Mouse (Mus musculus): Measurements from ENCODE around the gene Sytl2. TPM values are rescaled to one million over a fixed set of nuclear protein-coding genes. Genes with fewer than 3 reads are reported as not detected.

The Sytl2 gene
- polyA plus RNA-seq, 1 experiment from 2014 or later, result 7.7 TPM

DNA sequence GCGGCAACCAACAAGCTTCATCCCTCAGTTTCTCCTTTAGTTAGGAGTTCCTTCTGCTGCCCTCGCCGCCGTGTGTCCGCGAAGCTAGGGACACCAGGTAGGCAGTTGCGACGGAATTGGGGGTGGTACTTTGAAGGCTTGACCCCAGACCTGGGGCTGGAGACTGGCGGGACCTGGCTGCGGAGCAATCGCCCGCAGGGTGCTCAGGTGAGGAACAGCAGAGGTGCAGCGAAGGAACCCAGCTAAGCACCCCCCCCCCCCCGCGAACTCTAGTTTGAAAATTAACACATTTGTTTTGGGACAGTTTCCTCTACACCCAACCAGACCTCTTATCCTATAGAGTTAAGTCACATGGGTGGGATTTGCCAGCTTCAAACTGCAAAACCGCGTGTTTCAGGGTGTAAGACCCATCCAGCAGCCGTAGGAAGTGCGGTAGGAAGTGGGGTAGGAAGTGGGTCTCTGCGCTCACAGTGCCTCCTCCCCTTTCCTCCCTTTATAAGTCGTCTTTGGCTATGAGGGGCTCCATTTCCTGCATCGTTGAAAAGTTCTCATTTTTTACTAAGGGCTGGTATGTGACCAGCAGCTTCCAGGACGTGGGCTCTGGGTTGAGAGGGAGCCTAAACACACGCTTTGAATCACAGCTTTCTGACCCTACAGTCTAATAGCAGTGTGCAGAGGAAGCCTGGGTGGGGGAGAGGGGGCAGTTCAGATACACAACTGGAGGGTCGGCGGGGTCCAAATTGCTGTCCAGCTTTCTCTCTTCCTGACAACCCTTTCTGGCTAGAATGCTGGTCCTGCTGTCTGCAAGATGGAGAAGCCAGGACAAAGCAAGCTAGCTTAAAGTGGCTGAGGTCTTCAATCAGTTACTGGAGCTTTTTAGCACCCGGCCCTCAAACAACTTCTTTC lies 848 bp downstream of the Sytl2 start:
- 4% methylated on average over 26 of the region's 27 CpGs for WGBS
- no peak overlapping the region for H3K27ac ChIP-seq (ENCODE audit: low read length)
- 0 out of 2 replicates have a peak, but pooled peaks have one; percentile 35 for ATAC-seq (replicated peaks; ENCODE audit: extremely low read depth, insufficient read depth, low FRiP score)
- H3K27me3 ChIP-seq (ENCODE audit: control insufficient read depth, insufficient read depth, low read length), result no peaks in the 10 kb centered on the region; the same call in 1 of the 2 replicates
- H3K4me1 ChIP-seq (ENCODE audit: control insufficient read depth, insufficient read depth, low read length), result 0 out of 2 replicates have a peak, but pooled peaks cover 3% of the 10 kb centered on the region
- H3K36me3 ChIP-seq (ENCODE audit: control insufficient read depth, insufficient read depth), result no peaks in the 10 kb centered on the region
- no peaks in the 10 kb centered on the region for H3K9me3 ChIP-seq (replicated peaks; ENCODE audit: control insufficient read depth, low read length)
- H3K4me2 ChIP-seq (ENCODE audit: low read depth, low read length), result peak overlapping the region; percentile 100
- peak overlapping the region; percentile 69 for H3K4me3 ChIP-seq (ENCODE audit: low read length)
- peak overlapping the region; percentile 77 for H3K9ac ChIP-seq (ENCODE audit: low read length)

DNA sequence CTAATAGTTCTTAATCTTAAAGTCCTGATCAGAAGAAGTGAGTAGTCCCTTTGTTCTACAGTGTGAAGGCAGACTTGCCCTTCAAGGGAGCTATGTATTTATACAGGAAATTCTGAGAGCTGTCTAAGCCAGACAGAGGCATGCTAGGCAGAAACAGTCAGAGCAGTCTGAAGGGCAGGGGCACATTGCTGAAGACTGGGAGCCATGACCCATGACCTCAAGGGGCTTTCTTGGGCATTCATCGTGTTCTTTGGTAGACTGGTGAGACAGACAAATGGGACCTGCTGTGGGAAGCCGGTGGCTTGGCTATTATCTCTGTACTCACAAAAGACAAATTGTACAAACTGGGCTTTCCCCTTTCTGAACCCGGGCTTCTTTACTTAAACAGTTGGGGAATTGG lies 4.0 kb downstream of the Sytl2 start:
- 0 out of 2 replicates have a peak, but pooled peaks cover 3% of the 10 kb centered on the region for H3K4me1 ChIP-seq (ENCODE audit: control insufficient read depth, insufficient read depth, low read length)
- no peak for ATAC-seq (replicated peaks; ENCODE audit: extremely low read depth, insufficient read depth, low FRiP score)
- H3K4me3 ChIP-seq (ENCODE audit: low read length), result no peak overlapping the region
- no peaks in the 10 kb centered on the region for H3K9me3 ChIP-seq (replicated peaks; ENCODE audit: control insufficient read depth, low read length)
- H3K4me2 ChIP-seq (ENCODE audit: low read depth, low read length), result no peak overlapping the region
- H3K27ac ChIP-seq (ENCODE audit: low read length), result no peak overlapping the region
- H3K9ac ChIP-seq (ENCODE audit: low read length), result no peak overlapping the region
- H3K36me3 ChIP-seq (ENCODE audit: control insufficient read depth, insufficient read depth), result no peaks in the 10 kb centered on the region
- 50% methylated on average over 3 of the region's 3 CpGs for WGBS
- H3K27me3 ChIP-seq (ENCODE audit: control insufficient read depth, insufficient read depth, low read length), result no peaks in the 10 kb centered on the region; the same call in 1 of the 2 replicates

DNA sequence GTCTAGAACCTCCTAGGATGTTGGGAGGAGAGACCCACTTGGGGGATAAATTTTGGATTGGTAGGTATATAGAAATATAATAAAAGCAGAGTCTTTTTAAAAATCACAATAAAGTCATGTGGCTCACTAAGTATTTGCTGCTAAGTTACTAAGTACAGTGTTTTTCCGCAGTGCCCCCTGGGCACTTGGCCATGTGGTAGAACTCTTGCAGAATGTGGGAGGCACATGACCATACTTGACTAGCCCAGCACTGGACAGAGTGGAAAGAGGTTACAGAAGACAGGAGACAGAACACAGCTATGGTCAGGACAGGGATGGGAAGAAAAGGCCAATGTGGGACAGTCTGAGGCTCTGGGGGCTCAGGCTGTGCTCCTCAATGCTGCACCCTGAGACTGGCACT lies 4.9 kb downstream of the Sytl2 start:
- Histone ChIP-seq H3K27me3 (ENCODE audit: control insufficient read depth, insufficient read depth, low read length) (no peaks in the 10 kb centered on the region; the same call in 1 of the 2 replicates), H3K36me3 (ENCODE audit: control insufficient read depth, insufficient read depth) (no peaks in the 10 kb centered on the region), H3K9me3 (replicated peaks; ENCODE audit: control insufficient read depth, low read length) (no peaks in the 10 kb centered on the region), H3K4me3 (ENCODE audit: low read length) (no peak overlapping the region), H3K9ac (ENCODE audit: low read length) (no peak overlapping the region), H3K4me1 (ENCODE audit: control insufficient read depth, insufficient read depth, low read length) (0 out of 2 replicates have a peak, but pooled peaks cover 3% of the 10 kb centered on the region), H3K4me2 (ENCODE audit: low read depth, low read length) (no peak overlapping the region), H3K27ac (ENCODE audit: low read length) (no peak overlapping the region)
- no peak for ATAC-seq (replicated peaks; ENCODE audit: extremely low read depth, insufficient read depth, low FRiP score)
- 53% methylated on average over 1 of the region's 1 CpGs for WGBS

DNA sequence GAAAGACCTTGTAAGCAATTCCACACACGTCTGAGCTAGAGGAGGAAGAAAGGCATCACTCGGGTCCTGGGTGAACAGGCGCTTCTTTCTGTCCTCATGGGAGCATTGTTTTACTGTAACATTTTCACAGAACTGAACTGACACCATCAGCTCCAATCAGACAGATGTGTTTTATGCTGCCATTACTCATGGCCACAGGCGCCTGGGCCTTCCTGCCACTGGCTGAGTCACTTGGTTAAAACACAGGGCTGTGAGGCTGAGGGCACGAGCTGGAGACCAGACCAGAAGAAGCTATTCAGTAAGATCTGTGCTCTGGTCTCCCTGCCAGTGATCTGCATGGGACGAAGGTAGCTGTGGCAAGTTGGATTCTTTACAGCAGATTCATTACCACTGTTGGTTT lies 6.0 kb downstream of the Sytl2 start:
- H3K27me3 ChIP-seq (ENCODE audit: control insufficient read depth, insufficient read depth, low read length), result no peaks in the 10 kb centered on the region
- no peaks in the 10 kb centered on the region for H3K9me3 ChIP-seq (replicated peaks; ENCODE audit: control insufficient read depth, low read length)
- H3K36me3 ChIP-seq (ENCODE audit: control insufficient read depth, insufficient read depth), result no peaks in the 10 kb centered on the region
- no peak overlapping the region for H3K4me2 ChIP-seq (ENCODE audit: low read depth, low read length)
- H3K27ac ChIP-seq (ENCODE audit: low read length), result no peak overlapping the region
- no peak for ATAC-seq (replicated peaks; ENCODE audit: extremely low read depth, insufficient read depth, low FRiP score)
- WGBS, result 74% methylated on average over 6 of the region's 6 CpGs
- H3K9ac ChIP-seq (ENCODE audit: low read length), result no peak overlapping the region
- no peak overlapping the region for H3K4me3 ChIP-seq (ENCODE audit: low read length)
- no peaks in the 10 kb centered on the region for H3K4me1 ChIP-seq (ENCODE audit: control insufficient read depth, insufficient read depth, low read length)

DNA sequence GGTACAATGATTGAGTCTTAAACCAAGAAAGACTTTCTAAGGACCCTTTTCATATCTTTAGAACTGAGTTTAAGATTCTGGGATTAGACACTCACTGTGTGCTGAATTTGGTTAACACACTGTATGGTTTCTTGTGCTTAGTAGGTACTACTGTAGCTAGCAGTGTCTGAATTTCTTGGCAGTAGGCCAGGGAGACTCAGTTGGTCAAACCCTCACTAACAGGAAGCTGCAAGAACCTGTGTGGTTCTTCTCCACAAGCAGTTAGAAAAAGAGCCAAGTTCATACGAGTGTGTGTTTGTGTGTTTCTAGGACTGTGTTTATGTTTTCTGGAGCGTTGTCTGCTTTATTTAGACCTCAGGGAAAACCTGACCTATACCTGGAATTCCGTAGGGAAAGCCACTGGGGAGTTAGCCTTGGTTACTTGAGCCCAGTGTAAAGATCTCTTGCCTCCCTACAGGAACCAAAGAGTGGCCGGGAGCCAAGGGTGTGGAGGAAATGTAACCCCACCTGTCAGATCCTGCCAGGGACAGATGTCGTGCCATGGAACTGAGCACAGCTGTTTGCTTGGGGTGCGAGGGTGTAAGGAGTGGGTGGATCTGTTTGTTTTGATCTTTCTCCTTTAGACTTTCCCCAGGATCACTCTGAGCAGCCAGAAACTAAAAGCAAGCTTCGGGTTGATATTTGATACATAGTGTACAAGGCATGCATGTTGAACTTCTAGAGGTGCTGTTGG lies 10.3 kb downstream of the Sytl2 start:
- Histone ChIP-seq H3K4me3 (ENCODE audit: low read length) (no peak overlapping the region), H3K36me3 (ENCODE audit: control insufficient read depth, insufficient read depth) (no peaks in the 10 kb centered on the region), H3K4me1 (ENCODE audit: control insufficient read depth, insufficient read depth, low read length) (no peaks in the 10 kb centered on the region), H3K9ac (ENCODE audit: low read length) (no peak overlapping the region), H3K27ac (ENCODE audit: low read length) (no peak overlapping the region), H3K9me3 (replicated peaks; ENCODE audit: control insufficient read depth, low read length) (no peaks in the 10 kb centered on the region), H3K27me3 (ENCODE audit: control insufficient read depth, insufficient read depth, low read length) (no peaks in the 10 kb centered on the region), H3K4me2 (ENCODE audit: low read depth, low read length) (no peak overlapping the region)
- ATAC-seq (replicated peaks; ENCODE audit: extremely low read depth, insufficient read depth, low FRiP score), result 0 out of 2 replicates have a peak, but pooled peaks have one; percentile 37
- WGBS, result 50% methylated on average over 7 of the region's 7 CpGs

DNA sequence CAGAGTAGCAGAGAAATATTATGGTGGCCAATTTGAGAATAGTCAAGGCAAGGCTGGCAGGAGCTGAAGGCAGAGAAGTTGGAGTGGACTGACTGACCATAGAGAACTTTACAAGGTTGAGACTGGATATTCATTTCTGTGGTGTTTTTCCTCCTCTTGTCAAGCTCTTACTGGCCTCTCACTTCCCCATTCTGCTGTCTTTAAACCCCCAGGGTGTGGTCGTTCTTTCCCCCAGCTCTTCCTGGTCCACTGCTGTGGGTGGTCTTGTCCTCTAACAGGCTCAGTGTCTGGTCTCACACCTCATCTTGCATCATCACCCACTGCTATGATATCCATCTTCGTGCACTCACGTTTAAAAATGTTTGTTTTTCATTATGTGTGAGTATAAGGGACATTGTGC lies 11.4 kb downstream of the Sytl2 start:
- no peaks in the 10 kb centered on the region for H3K4me1 ChIP-seq (ENCODE audit: control insufficient read depth, insufficient read depth, low read length)
- 57% methylated on average over 3 of the region's 3 CpGs for WGBS
- H3K9me3 ChIP-seq (replicated peaks; ENCODE audit: control insufficient read depth, low read length), result no peaks in the 10 kb centered on the region
- ATAC-seq (replicated peaks; ENCODE audit: extremely low read depth, insufficient read depth, low FRiP score), result no peak
- no peak overlapping the region for H3K4me2 ChIP-seq (ENCODE audit: low read depth, low read length)
- no peak overlapping the region for H3K4me3 ChIP-seq (ENCODE audit: low read length)
- no peaks in the 10 kb centered on the region for H3K36me3 ChIP-seq (ENCODE audit: control insufficient read depth, insufficient read depth)
- no peak overlapping the region for H3K27ac ChIP-seq (ENCODE audit: low read length)
- H3K9ac ChIP-seq (ENCODE audit: low read length), result no peak overlapping the region
- H3K27me3 ChIP-seq (ENCODE audit: control insufficient read depth, insufficient read depth, low read length), result no peaks in the 10 kb centered on the region

DNA sequence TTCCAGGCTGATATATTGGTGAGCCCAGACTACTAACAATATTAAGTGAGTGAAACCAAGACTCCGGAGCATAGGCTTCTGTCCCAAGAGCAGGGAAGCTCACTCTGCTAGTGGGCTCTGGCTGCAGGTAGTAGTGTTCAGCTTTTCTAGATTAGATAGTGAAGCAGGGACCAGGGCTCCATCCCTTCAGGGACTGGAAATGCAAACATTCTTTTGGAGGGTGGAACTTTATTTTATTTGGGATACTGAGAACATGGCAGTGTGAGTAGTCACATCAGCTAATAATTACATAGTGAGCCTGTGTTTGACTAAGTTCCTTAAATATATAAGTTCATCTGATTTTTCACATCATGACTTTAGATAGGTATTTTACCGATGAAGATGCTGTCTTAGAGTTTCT lies 14.8 kb downstream of the Sytl2 start:
- ATAC-seq (replicated peaks; ENCODE audit: extremely low read depth, insufficient read depth, low FRiP score), result no peak

DNA sequence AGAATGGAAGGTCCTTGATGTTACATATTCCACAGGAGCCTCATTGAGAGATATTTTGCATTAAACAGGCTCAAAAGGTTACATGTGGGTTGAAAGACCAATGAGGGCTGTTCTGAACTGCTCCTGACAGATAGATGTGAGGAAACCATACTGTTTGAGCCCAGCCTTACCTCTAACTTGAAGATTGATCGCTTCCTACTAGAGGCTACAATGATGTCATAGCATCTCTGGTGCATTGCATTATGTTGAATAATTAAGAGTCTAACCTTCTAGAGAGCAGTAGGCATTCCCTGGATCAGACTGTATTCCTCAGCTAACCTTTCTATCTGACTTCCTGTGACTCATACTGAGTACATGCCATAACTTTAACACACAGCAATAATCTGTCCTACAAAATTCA lies 17.4 kb downstream of the Sytl2 start:
- H3K4me2 ChIP-seq (ENCODE audit: low read depth, low read length), result no peak overlapping the region
- 77% methylated on average over 1 of the region's 1 CpGs for WGBS
- no peaks in the 10 kb centered on the region for H3K9me3 ChIP-seq (replicated peaks; ENCODE audit: control insufficient read depth, low read length)
- H3K4me3 ChIP-seq (ENCODE audit: low read length), result no peak overlapping the region
- no peaks in the 10 kb centered on the region for H3K27me3 ChIP-seq (ENCODE audit: control insufficient read depth, insufficient read depth, low read length)
- no peak overlapping the region for H3K9ac ChIP-seq (ENCODE audit: low read length)
- no peak for ATAC-seq (replicated peaks; ENCODE audit: extremely low read depth, insufficient read depth, low FRiP score)
- H3K36me3 ChIP-seq (ENCODE audit: control insufficient read depth, insufficient read depth), result no peaks in the 10 kb centered on the region
- H3K27ac ChIP-seq (ENCODE audit: low read length), result no peak overlapping the region
- H3K4me1 ChIP-seq (ENCODE audit: control insufficient read depth, insufficient read depth, low read length), result no peaks in the 10 kb centered on the region

More for the DNA sequence above, 14.8 kb downstream of the Sytl2 start:
- no peak overlapping the region for H3K27ac ChIP-seq (ENCODE audit: low read length)
- H3K4me3 ChIP-seq (ENCODE audit: low read length), result no peak overlapping the region
- H3K9me3 ChIP-seq (replicated peaks; ENCODE audit: control insufficient read depth, low read length), result no peaks in the 10 kb centered on the region
- H3K27me3 ChIP-seq (ENCODE audit: control insufficient read depth, insufficient read depth, low read length), result no peaks in the 10 kb centered on the region
- no peak overlapping the region for H3K9ac ChIP-seq (ENCODE audit: low read length)
- H3K4me2 ChIP-seq (ENCODE audit: low read depth, low read length), result no peak overlapping the region
- no peaks in the 10 kb centered on the region for H3K36me3 ChIP-seq (ENCODE audit: control insufficient read depth, insufficient read depth)
- 89% methylated on average over 2 of the region's 2 CpGs for WGBS
- H3K4me1 ChIP-seq (ENCODE audit: control insufficient read depth, insufficient read depth, low read length), result no peaks in the 10 kb centered on the region

DNA sequence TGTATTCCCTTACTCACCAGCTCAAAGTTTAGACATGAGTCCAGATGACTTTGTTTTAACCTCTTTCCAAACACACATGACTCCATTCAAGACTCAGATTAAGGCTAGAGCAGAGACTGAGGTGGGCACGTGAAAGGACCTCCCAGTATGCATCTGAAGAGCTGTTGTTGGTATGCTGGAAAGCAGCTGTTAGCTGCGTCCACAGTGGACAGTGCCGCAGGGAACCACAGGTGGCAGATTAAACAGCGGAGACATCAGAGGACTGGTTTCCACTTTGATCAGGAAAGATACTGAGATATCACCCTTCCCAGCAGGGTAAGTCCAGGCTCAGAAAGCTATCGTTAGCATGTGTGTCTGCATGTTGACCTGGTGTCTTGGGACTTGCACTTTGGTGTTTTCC lies 18.1 kb downstream of the Sytl2 start:
- H3K27ac ChIP-seq (ENCODE audit: low read length), result no peak overlapping the region
- 42% methylated on average over 5 of the region's 5 CpGs for WGBS
- no peak for ATAC-seq (replicated peaks; ENCODE audit: extremely low read depth, insufficient read depth, low FRiP score)
- no peaks in the 10 kb centered on the region for H3K4me1 ChIP-seq (ENCODE audit: control insufficient read depth, insufficient read depth, low read length)
- H3K9me3 ChIP-seq (replicated peaks; ENCODE audit: control insufficient read depth, low read length), result no peaks in the 10 kb centered on the region
- H3K4me3 ChIP-seq (ENCODE audit: low read length), result no peak overlapping the region
- no peaks in the 10 kb centered on the region for H3K36me3 ChIP-seq (ENCODE audit: control insufficient read depth, insufficient read depth)
- H3K9ac ChIP-seq (ENCODE audit: low read length), result no peak overlapping the region
- H3K4me2 ChIP-seq (ENCODE audit: low read depth, low read length), result no peak overlapping the region
- H3K27me3 ChIP-seq (ENCODE audit: control insufficient read depth, insufficient read depth, low read length), result no peaks in the 10 kb centered on the region
